Mouse (Mus musculus): ENCODE data around the gene Slc25a29.

DNA sequence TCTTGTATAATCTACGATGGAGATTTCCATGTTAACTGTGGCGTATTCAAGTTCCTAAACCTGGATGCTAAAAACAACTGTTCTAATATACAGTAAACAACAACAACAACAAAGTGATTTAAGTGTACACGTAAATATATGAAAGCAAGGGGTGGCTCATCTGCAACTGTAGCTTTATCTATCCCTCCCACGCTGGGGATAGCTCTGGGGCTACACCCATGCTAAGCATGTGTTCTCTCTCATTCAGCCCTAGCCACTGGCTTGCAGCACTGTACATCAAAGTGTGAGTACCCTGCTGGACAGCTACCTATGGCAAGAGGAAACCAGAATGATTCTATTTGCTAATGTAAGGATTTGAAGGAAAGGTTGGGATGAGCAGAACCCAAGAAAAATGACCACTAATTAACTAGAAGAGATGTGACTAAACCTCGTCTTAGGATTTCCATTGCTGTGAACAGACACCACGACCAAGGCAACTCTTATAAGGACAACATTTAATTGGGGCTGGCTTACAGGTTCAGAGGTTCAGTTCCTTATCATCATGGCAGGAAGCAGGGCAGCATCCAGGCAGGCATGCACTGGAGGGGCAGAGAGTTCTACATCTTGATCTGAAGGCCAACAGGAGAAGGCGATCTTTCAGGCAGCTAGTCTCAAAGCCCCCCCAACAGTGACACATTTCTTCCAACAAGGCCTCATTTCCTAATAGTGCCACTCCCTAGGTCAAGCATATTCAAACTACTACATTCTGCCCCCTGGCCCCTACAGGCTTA is 55.4 kb downstream of the Slc25a29 start:
- TF ChIP-seq POLR2A (IDR thresholded peaks at IDR 0.05; ENCODE audit: control insufficient read depth, extremely low read depth, insufficient read depth, low read length, poor library complexity), result no peak
- no peak for TF ChIP-seq CTCF (IDR thresholded peaks at IDR 0.05; ENCODE audit: borderline replicate concordance, control insufficient read depth, extremely low read depth, insufficient read depth, low read length, poor library complexity)
